Mouse (Mus musculus) heart, embryonic 13.5 days (tissue): ENCODE measurements at regions not wholly inside any gene's neighbourhood (a gene's known extent, or its start where the extent isn't known, plus 50 kb on each side); places are given as distances from the start of the nearest gene placed in this dataset.
A peak's percentile ranks its signal among the peaks of the same experiment; 100 is the strongest.

Source experiments
- ATAC-seq: fragments of 200-750 bp; cut with Nextera tagmentation; 2 replicates; pipeline ENCODE4 v1.8.0; 2017; ENCODE audit warnings: moderate TSS enrichment; ENCODE audit not compliant: insufficient number of reproducible peaks, low FRiP score, low TSS enrichment; ENCODE audit errors: extremely low read depth
- H3K27ac ChIP-seq: fragments of 300-500 bp; sonication (generic); replicated peaks from 2 replicates; pipeline ENCODE4 v1.5.1; 2015; ENCODE audit warnings: moderate library complexity, mild to moderate bottlenecking, inconsistent platforms
- H3K27me3 ChIP-seq: fragments of 300-500 bp; sonication (generic); replicated peaks from 2 replicates; pipeline ENCODE4 v1.6.1; 2015; ENCODE audit warnings: mild to moderate bottlenecking, inconsistent platforms
- H3K36me3 ChIP-seq: fragments of 300-500 bp; sonication (generic); 2 replicates; pipeline ENCODE4 v1.6.1; 2015; ENCODE audit warnings: mild to moderate bottlenecking, inconsistent platforms
- H3K4me1 ChIP-seq: fragments of 300-500 bp; sonication (generic); 2 replicates; pipeline ENCODE4 v1.6.1; 2015; ENCODE audit warnings: inconsistent platforms
- H3K4me2 ChIP-seq: fragments of 300-500 bp; sonication (generic); 2 replicates; pipeline ENCODE4 v1.6.1; 2015; ENCODE audit warnings: inconsistent platforms, mild to moderate bottlenecking, moderate library complexity
- H3K4me3 ChIP-seq: fragments of 300-500 bp; sonication (generic); 2 replicates; pipeline ENCODE4 v1.5.1; 2015; ENCODE audit warnings: moderate library complexity, mild to moderate bottlenecking, inconsistent platforms
- H3K9ac ChIP-seq: fragments of 300-500 bp; sonication (generic); 2 replicates; pipeline ENCODE4 v1.6.1; 2015; ENCODE audit warnings: inconsistent platforms, mild to moderate bottlenecking, moderate library complexity
- H3K9me3 ChIP-seq: fragments of 300-500 bp; sonication (generic); 2 replicates; pipeline ENCODE4 v1.6.1; 2016; ENCODE audit warnings: inconsistent platforms
- WGBS: fragments of 180-500 bp; shearing (Covaris S2); methylation state at CpG from one replicate; pipeline ENCODE4 v1.1.7; 2015; ENCODE audit warnings: mixed read lengths; 5-methylcytosine and 5-hydroxymethylcytosine counted together

DNA sequence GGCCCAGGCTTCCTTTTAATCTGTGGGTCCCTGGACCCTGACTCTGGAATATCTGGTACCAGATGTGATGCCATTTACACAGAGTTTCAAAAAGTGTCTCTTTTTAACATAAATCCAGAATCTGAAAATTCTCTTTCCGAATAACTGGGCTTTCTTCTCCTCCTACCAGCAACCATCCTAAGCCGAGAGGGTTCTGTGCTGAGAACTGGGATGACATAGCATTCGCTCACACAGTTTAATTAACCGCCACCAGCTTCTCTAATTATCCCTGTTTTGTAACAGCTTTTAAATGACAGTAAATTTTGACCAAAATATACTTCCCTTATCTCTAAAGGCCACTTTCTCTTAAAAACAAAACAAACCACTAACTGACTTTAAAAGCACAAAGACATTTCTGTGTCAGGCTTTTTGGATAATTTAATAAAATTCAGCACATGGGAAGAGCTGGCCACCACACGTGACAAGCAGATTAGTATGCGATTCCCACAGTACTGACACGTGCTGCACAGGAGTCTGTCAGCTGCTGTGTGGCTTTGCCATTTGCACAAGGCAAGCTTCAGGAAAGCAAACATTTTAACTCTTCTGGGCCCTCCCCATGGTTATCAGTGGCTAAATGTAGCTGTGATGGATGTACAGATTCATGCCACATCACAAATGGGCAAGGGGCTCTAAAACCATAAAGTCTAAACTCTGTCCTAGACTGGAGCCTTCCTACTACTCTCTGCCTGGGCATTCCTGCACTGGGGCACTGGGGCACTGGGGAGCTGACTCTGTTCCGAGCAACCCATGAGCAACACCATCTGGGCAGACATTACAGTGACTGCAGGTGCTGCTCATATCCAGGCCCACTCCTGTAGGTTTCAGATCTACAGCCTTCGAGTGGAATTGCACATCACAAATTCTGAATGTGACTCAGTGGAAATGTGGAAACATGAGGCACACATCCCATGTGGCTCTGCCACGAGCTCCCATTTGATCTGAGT lies 263.1 kb upstream of the Zfp637 start:
- Histone ChIP-seq H3K4me2 (no peak overlapping the region), H3K4me3 (no peak overlapping the region), H3K27me3 (peaks cover 4% of the 10 kb centered on the region; the same call in 1 of the 2 replicates), H3K4me1 (peaks cover 19% of the 10 kb centered on the region), H3K36me3 (no peaks in the 10 kb centered on the region), H3K9ac (no peak overlapping the region), H3K9me3 (no peaks in the 10 kb centered on the region), H3K27ac (no peak overlapping the region)
- WGBS: 79% methylated on average over 10 of the region's 10 CpGs
- ATAC-seq: no peak

DNA sequence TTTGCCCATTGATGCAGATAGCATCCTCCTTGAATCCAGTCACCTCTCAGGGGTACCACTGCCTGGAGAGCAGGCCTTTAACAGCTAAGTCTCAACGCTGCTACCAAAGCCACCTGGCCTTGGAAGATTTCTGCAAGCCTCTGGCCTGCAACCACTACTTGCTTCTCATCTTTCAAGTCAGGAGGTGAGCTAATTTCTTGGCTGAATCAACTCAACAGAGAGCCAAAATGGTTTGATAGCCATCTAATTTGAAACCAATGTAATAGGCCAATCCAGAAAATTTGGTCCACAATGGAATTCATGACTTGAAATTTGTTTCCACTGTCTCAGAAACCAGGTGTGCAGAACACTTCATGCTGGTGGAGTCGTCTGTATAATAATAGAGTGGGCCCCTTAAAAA lies 260.0 kb upstream of the Zfp637 start:
- Histone ChIP-seq H3K4me1 (no peaks in the 10 kb centered on the region), H3K9ac (no peak overlapping the region), H3K27me3 (peaks cover 4% of the 10 kb centered on the region; the same call in 1 of the 2 replicates), H3K4me2 (no peak overlapping the region), H3K27ac (no peak overlapping the region), H3K36me3 (no peaks in the 10 kb centered on the region), H3K9me3 (no peaks in the 10 kb centered on the region), H3K4me3 (no peak overlapping the region)
- 75% methylated on average over 2 of the region's 2 CpGs for WGBS
- ATAC-seq: no peak

DNA sequence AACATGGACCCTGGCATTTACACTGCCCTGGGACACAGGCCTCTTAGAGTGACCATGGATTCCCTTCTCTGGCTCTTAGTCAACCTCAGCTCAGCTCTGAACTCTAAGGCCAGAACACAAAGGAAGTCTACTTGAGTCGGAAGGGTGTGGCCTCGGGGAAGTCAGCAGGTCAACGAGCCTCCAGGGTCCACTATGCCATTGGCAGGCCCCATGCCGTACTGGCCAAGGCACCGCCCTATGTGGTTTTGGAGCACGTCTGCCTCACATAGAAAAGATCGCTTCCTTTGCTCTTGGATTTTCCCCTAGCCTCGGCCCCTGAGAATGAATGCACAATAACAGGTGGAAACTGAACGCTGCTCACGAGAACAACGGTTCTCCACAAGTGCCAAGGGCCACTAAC lies 257.9 kb upstream of the Zfp637 start:
- no peak for ATAC-seq
- no peak overlapping the region for H3K4me2 ChIP-seq
- no peaks in the 10 kb centered on the region for H3K4me1 ChIP-seq
- no peaks in the 10 kb centered on the region for H3K36me3 ChIP-seq
- no peak overlapping the region for H3K9ac ChIP-seq
- no peak overlapping the region for H3K27ac ChIP-seq
- no peak overlapping the region for H3K4me3 ChIP-seq
- WGBS: 86% methylated on average over 11 of the region's 11 CpGs
- H3K27me3 ChIP-seq: peaks cover 4% of the 10 kb centered on the region; the same call in 1 of the 2 replicates
- H3K9me3 ChIP-seq: no peaks in the 10 kb centered on the region

DNA sequence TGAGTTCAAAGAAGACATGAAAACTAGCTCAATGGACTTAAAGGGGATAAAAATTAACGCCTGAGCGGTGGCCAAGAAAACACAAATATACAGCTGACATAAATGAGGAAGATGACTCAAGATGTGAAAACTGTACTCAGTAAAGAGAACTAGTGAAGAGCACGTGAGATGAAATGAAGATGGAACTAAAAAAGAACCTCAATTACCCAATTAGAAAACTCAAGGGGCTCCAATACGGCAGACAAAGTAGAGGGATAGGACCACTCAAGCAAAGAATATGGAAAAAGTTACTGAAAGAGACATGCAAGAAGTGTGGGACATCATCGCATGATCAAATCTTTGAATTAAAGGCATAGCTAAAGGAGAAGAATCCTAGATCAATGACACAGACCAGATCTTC lies 256.4 kb upstream of the Zfp637 start:
- Histone ChIP-seq H3K36me3 (no peaks in the 10 kb centered on the region), H3K27ac (no peak overlapping the region), H3K9me3 (no peaks in the 10 kb centered on the region), H3K4me3 (no peak overlapping the region), H3K4me2 (no peak overlapping the region), H3K9ac (no peak overlapping the region), H3K4me1 (no peaks in the 10 kb centered on the region), H3K27me3 (0 out of 2 replicates have a peak, but pooled peaks cover 4% of the 10 kb centered on the region)
- ATAC-seq: no peak
- 83% methylated on average over 5 of the region's 5 CpGs for WGBS

DNA sequence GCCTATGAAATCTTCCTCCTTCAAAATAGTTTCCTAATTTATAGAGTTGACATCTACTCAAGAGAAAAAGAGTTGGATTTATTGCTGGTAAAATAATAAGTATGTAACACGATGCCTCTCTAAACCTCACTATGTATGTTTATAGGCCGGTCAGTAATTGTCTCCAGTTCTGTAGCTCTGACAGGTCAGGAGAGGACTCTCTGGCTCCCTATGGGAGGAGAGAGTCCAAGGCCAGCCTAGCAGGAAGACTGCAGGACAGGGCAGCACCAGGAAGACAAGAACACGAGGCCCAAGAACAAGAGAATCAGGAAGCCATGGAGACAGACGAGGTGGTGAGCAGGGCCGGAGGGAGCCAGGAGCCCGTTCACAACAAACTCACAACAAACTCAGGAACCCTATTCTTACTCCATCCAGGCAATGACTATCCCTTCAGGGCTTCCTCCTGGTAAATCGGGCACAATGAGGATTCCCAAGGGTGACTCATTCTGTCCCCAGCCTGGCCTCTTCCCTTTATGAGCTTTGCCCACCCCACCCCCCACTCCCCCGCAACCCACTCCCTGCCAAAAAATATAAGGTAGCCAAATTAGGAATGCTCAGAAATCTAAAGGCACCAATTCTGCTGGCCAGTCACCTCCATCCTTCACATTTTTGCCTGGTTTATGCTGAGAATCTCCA lies 244.7 kb upstream of the Zfp637 start:
- no peak for ATAC-seq

GRCm38 (mm10) chr6:117604834-117605233 lies 236.1 kb upstream of the Zfp637 start:
- H3K36me3 ChIP-seq: no peaks in the 10 kb centered on the region
- peaks cover 41% of the 10 kb centered on the region for H3K27me3 ChIP-seq
- H3K9ac ChIP-seq: no peak overlapping the region
- WGBS: 25% methylated on average over 2 of the region's 2 CpGs
- H3K4me2 ChIP-seq: peak overlapping the region; percentile 49
- peaks cover 13% of the 10 kb centered on the region; the same call in 1 of the 2 replicates for H3K9me3 ChIP-seq
- H3K4me1 ChIP-seq: peaks cover 39% of the 10 kb centered on the region
- no peak overlapping the region for H3K4me3 ChIP-seq
- no peak for ATAC-seq
- peak overlapping the region; percentile 76 for H3K27ac ChIP-seq

More for the DNA sequence above, 244.7 kb upstream of the Zfp637 start:
- Histone ChIP-seq H3K4me2 (no peak overlapping the region), H3K4me1 (no peaks in the 10 kb centered on the region), H3K27ac (no peak overlapping the region), H3K36me3 (no peaks in the 10 kb centered on the region), H3K9me3 (0 out of 2 replicates have a peak, but pooled peaks cover 3% of the 10 kb centered on the region), H3K27me3 (no peaks in the 10 kb centered on the region), H3K9ac (no peak overlapping the region), H3K4me3 (no peak overlapping the region)
- 80% methylated on average over 8 of the region's 8 CpGs for WGBS

GRCm38 (mm10) chr6:117605685-117606084 lies 235.3 kb upstream of the Zfp637 start:
- peaks cover 47% of the 10 kb centered on the region for H3K27me3 ChIP-seq
- no peak overlapping the region for H3K4me3 ChIP-seq
- WGBS: 13% methylated on average over 4 of the region's 4 CpGs
- H3K4me2 ChIP-seq: peak overlapping the region; percentile 49
- H3K4me1 ChIP-seq: peaks cover 48% of the 10 kb centered on the region
- no peak for ATAC-seq
- H3K9me3 ChIP-seq: peaks cover 13% of the 10 kb centered on the region; the same call in 1 of the 2 replicates
- peak overlapping the region; percentile 76 for H3K27ac ChIP-seq
- H3K36me3 ChIP-seq: no peaks in the 10 kb centered on the region
- no peak overlapping the region for H3K9ac ChIP-seq

DNA sequence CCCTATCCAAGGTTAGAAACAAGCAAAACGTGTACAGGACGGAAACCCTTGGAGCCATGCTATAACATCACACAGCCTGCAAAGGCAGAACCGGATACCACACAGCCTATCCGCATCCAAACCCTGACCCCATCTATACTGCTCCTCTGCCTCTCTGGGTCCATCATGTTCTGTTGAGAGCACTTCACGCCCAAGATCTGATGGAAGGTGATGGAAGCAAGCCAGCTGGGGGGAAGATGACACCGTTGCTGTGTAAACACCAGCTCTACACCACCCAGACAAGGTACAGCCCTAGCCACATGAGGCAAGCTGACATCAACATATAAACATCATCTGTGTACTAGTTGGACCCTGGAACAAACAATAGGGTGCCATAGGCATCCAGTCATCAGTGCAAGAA lies 234.8 kb upstream of the Zfp637 start:
- Histone ChIP-seq H3K27ac (peak overlapping the region; percentile 76), H3K9ac (no peak overlapping the region), H3K9me3 (peaks cover 13% of the 10 kb centered on the region; the same call in 1 of the 2 replicates), H3K4me2 (0 out of 2 replicates have a peak overlapping the region, but pooled peaks have one; percentile 49), H3K27me3 (peaks cover 52% of the 10 kb centered on the region), H3K36me3 (no peaks in the 10 kb centered on the region), H3K4me1 (peaks cover 53% of the 10 kb centered on the region), H3K4me3 (no peak overlapping the region)
- 71% methylated on average over 6 of the region's 6 CpGs for WGBS
- no peak for ATAC-seq

- no peak for ATAC-seq
- 25% methylated on average over 5 of the region's 5 CpGs for WGBS
Observed at GRCm38 (mm10) chr6:117607023-117607422, 234.0 kb upstream of the Zfp637 start.

GRCm38 (mm10) chr6:117609476-117610404 lies 231.2 kb upstream of the Zfp637 start:
- no peaks in the 10 kb centered on the region for H3K36me3 ChIP-seq
- no peak for ATAC-seq
- peaks cover 81% of the 10 kb centered on the region for H3K27me3 ChIP-seq
- no peak overlapping the region for H3K27ac ChIP-seq
- no peak overlapping the region for H3K4me2 ChIP-seq
- no peak overlapping the region for H3K4me3 ChIP-seq
- peaks cover 62% of the 10 kb centered on the region for H3K4me1 ChIP-seq
- no peak overlapping the region for H3K9ac ChIP-seq
- 49% methylated on average over 11 of the region's 11 CpGs for WGBS
- peaks cover 5% of the 10 kb centered on the region; the same call in 1 of the 2 replicates for H3K9me3 ChIP-seq

More at GRCm38 (mm10) chr6:117607023-117607422, 234.0 kb upstream of the Zfp637 start:
- H3K4me1 ChIP-seq: peaks cover 57% of the 10 kb centered on the region
- H3K4me2 ChIP-seq: no peak overlapping the region
- peaks cover 13% of the 10 kb centered on the region; the same call in 1 of the 2 replicates for H3K9me3 ChIP-seq
- H3K4me3 ChIP-seq: no peak overlapping the region
- no peaks in the 10 kb centered on the region for H3K36me3 ChIP-seq
- H3K27ac ChIP-seq: no peak overlapping the region
- H3K27me3 ChIP-seq: peaks cover 57% of the 10 kb centered on the region
- H3K9ac ChIP-seq: no peak overlapping the region
